Mouse (Mus musculus): ENCODE measurements at regions not wholly inside any gene's neighbourhood (a gene's known extent, or its start where the extent isn't known, plus 50 kb on each side); places are given as distances from the start of the nearest gene placed in this dataset.

DNA sequence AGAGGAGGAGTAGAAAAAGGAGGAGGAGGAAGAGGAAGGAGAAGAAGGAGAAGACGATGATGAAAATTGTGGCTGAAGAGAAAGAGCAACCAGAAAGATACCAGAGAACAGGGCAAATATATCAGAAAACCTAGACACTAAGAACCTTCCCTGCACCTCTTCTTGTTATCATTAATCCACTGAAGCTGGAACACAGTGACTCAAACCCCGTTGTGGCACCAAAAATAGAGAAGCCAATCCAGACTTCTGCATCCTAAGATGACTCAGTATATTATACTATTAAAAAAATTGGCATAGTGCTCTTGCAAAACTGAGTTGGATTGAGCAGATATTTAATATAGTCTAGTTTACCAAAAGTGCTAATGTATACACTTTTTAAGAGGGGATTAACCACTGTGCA lies 63.6 kb upstream of the Acbd6 start:
- TF ChIP-seq POLR2A (IDR thresholded peaks at IDR 0.05; ENCODE audit: insufficient read depth, low read depth, low read length), result no peak
- TF ChIP-seq EP300 (IDR thresholded peaks at IDR 0.05; ENCODE audit: insufficient read depth, low read depth, low read length), result no peak
